Mouse (Mus musculus): ENCODE data around the gene 4930432M17Rik. TPM values are rescaled to one million over a fixed set of nuclear protein-coding genes. Genes with fewer than 3 reads are reported as not detected.

Gene 4930432M17Rik
- total RNA-seq (2021), result not detected
- long read RNA-seq, experiment 1, result 0 reads
- long read RNA-seq, experiment 2, result 0 reads

GRCm38 (mm10) chr3:121670462-121670861 lies at the start of gene 4930432M17Rik:
TSS of gene 4930432M17Rik (plus strand) at chr3:121670762.
- Histone ChIP-seq H3K27ac (no peak within 1 kb of the TSS), H3K4me3 (no peak within 1 kb of the TSS)
- TF ChIP-seq CTCF (IDR thresholded peaks at IDR 0.05), result no peak
- DNase-seq, result no peak
- intact Hi-C loops (cut with DNase I), result no loop called here

GRCm38 (mm10) chr3:121625662-121626061 lies 44.9 kb upstream of the 4930432M17Rik start:
- DNase-seq, result no peak
- no peak overlapping the region for H3K4me3 ChIP-seq
- intact Hi-C loops (cut with DNase I), result no loop called here
- H3K27ac ChIP-seq, result no peak overlapping the region
- TF ChIP-seq CTCF (IDR thresholded peaks at IDR 0.05), result no peak

- no peak overlapping the region for H3K27ac ChIP-seq
- no peak for DNase-seq
- intact Hi-C loops (cut with DNase I), result no loop called here
- no peak for TF ChIP-seq CTCF (IDR thresholded peaks at IDR 0.05)
- H3K4me3 ChIP-seq, result no peak overlapping the region
Measured at GRCm38 (mm10) chr3:121626273-121626672, 44.3 kb upstream of the 4930432M17Rik start.

GRCm38 (mm10) chr3:121628245-121628644 lies 42.3 kb upstream of the 4930432M17Rik start:
- intact Hi-C loops (cut with DNase I), result no loop called here
- Histone ChIP-seq H3K27ac (no peak overlapping the region), H3K4me3 (no peak overlapping the region)
- no peak for DNase-seq
- no peak for TF ChIP-seq CTCF (IDR thresholded peaks at IDR 0.05)

GRCm38 (mm10) chr3:121630626-121631025 lies 39.9 kb upstream of the 4930432M17Rik start:
- TF ChIP-seq CTCF (IDR thresholded peaks at IDR 0.05), result no peak
- no peak for DNase-seq
- intact Hi-C loops (cut with DNase I), result loop anchor here (10.0 kb wide), 1 partner anchor 94 kb away; the partner anchor contains the start of gene F3
- no peak overlapping the region for H3K4me3 ChIP-seq
- H3K27ac ChIP-seq, result no peak overlapping the region

GRCm38 (mm10) chr3:121634963-121635362 lies 35.6 kb upstream of the 4930432M17Rik start:
- intact Hi-C loops (cut with DNase I), result loop anchor here (10.0 kb wide), 1 partner anchor 90 kb away; the partner anchor contains the start of gene F3
- no peak for TF ChIP-seq CTCF (IDR thresholded peaks at IDR 0.05)
- Histone ChIP-seq H3K4me3 (no peak overlapping the region), H3K27ac (peak overlapping the region; percentile 74)
- DNase-seq, result no peak

GRCm38 (mm10) chr3:121635505-121635904 lies 35.1 kb upstream of the 4930432M17Rik start:
- Histone ChIP-seq H3K4me3 (no peak overlapping the region), H3K27ac (peak overlapping the region; percentile 74)
- peak; percentile 87 for DNase-seq
- TF ChIP-seq CTCF (IDR thresholded peaks at IDR 0.05), result no peak
- intact Hi-C loops (cut with DNase I), result loop anchor here (10.0 kb wide), 1 partner anchor 89 kb away; the partner anchor contains the start of gene F3

- Histone ChIP-seq H3K27ac (peak overlapping the region; percentile 74), H3K4me3 (no peak overlapping the region)
- intact Hi-C loops (cut with DNase I), result loop anchor here (10.0 kb wide), 1 partner anchor 88 kb away; the partner anchor contains the start of gene F3
- peak; percentile 41 for TF ChIP-seq CTCF (IDR thresholded peaks at IDR 0.05)
- DNase-seq, result peak; percentile 71
Measured at GRCm38 (mm10) chr3:121636315-121636714, 34.2 kb upstream of the 4930432M17Rik start.

GRCm38 (mm10) chr3:121636748-121637147 lies 33.8 kb upstream of the 4930432M17Rik start:
- TF ChIP-seq CTCF (IDR thresholded peaks at IDR 0.05), result no peak
- peak; percentile 38 for DNase-seq
- Histone ChIP-seq H3K4me3 (no peak overlapping the region), H3K27ac (peak overlapping the region; percentile 74)
- intact Hi-C loops (cut with DNase I), result loop anchor here (10.0 kb wide), 1 partner anchor 88 kb away; the partner anchor contains the start of gene F3

GRCm38 (mm10) chr3:121637792-121638191 lies 32.8 kb upstream of the 4930432M17Rik start:
- Histone ChIP-seq H3K27ac (no peak overlapping the region), H3K4me3 (no peak overlapping the region)
- no peak for TF ChIP-seq CTCF (IDR thresholded peaks at IDR 0.05)
- DNase-seq, result no peak
- intact Hi-C loops (cut with DNase I), result loop anchor here (10.0 kb wide), 1 partner anchor 87 kb away; the partner anchor contains the start of gene F3

GRCm38 (mm10) chr3:121638241-121638640 lies 32.3 kb upstream of the 4930432M17Rik start:
- no peak for TF ChIP-seq CTCF (IDR thresholded peaks at IDR 0.05)
- no peak overlapping the region for H3K27ac ChIP-seq
- DNase-seq, result no peak
- H3K4me3 ChIP-seq, result no peak overlapping the region
- intact Hi-C loops (cut with DNase I), result loop anchor here (10.0 kb wide), 1 partner anchor 87 kb away; the partner anchor contains the start of gene F3

GRCm38 (mm10) chr3:121640611-121641010 lies 30.0 kb upstream of the 4930432M17Rik start:
- DNase-seq, result no peak
- Histone ChIP-seq H3K4me3 (no peak overlapping the region), H3K27ac (peak overlapping the region; percentile 53)
- TF ChIP-seq CTCF (IDR thresholded peaks at IDR 0.05), result no peak
- intact Hi-C loops (cut with DNase I), result no loop called here

GRCm38 (mm10) chr3:121643236-121643635 lies 27.3 kb upstream of the 4930432M17Rik start:
- DNase-seq, result peak; percentile 66
- peak overlapping the region; percentile 64 for H3K27ac ChIP-seq
- intact Hi-C loops (cut with DNase I), result no loop called here
- no peak overlapping the region; the same call in 1 of the 2 replicates for H3K4me3 ChIP-seq
- no peak for TF ChIP-seq CTCF (IDR thresholded peaks at IDR 0.05)

GRCm38 (mm10) chr3:121645447-121645846 lies 25.1 kb upstream of the 4930432M17Rik start:
- intact Hi-C loops (cut with DNase I), result no loop called here
- Histone ChIP-seq H3K27ac (peak overlapping the region; percentile 72), H3K4me3 (no peak overlapping the region)
- DNase-seq, result peak; percentile 38
- TF ChIP-seq CTCF (IDR thresholded peaks at IDR 0.05), result no peak

All from gastrocnemius, adult 2 months (tissue).